Mouse (Mus musculus) lung, postnatal 0 days (tissue): Measurements from ENCODE around the gene Coil. TPM values are rescaled to one million over a fixed set of nuclear protein-coding genes. Genes with fewer than 3 reads are reported as not detected.

Experiments
- ATAC-seq: fragments of 200-750 bp; cut with Nextera tagmentation; 2 replicates; pipeline ENCODE4 v1.8.0; 2017; ENCODE audit warnings: moderate library complexity
- DNase-seq: peaks from one replicate; pipeline ENCODE4 v3.0.0-alpha.2; 2016; ENCODE audit warnings: low spot score
- H3K27ac ChIP-seq: fragments of 300-500 bp; sonication (generic); 2 replicates; pipeline ENCODE4 v1.5.1; 2014; ENCODE audit warnings: antibody characterized with exemption, mild to moderate bottlenecking, low read length, mixed read lengths
- H3K27me3 ChIP-seq: fragments of 300-500 bp; sonication (generic); replicated peaks from 2 replicates; pipeline ENCODE4 v1.6.1; 2014; ENCODE audit warnings: low read length, mixed read lengths; ENCODE audit not compliant: insufficient read depth
- H3K36me3 ChIP-seq: fragments of 300-500 bp; sonication (generic); 2 replicates; pipeline ENCODE4 v1.6.1; 2014; ENCODE audit warnings: low read length, mixed read lengths; ENCODE audit not compliant: insufficient read depth
- H3K4me1 ChIP-seq: fragments of 300-500 bp; sonication (generic); 2 replicates; pipeline ENCODE4 v1.6.1; 2014; ENCODE audit warnings: antibody characterized with exemption, low read depth, low read length, mixed read lengths; ENCODE audit not compliant: insufficient read depth
- H3K4me2 ChIP-seq: fragments of 300-500 bp; sonication (generic); replicated peaks from 2 replicates; pipeline ENCODE4 v1.6.1; 2014; ENCODE audit warnings: low read depth, mild to moderate bottlenecking, low read length, moderate library complexity, mixed read lengths
- H3K4me3 ChIP-seq: fragments of 300-500 bp; sonication (generic); 2 replicates; pipeline ENCODE4 v1.5.1; 2014; ENCODE audit warnings: low read depth, low read length
- H3K9ac ChIP-seq: fragments of 300-500 bp; sonication (generic); replicated peaks from 2 replicates; pipeline ENCODE4 v1.6.1; 2014; ENCODE audit warnings: low read depth, mild to moderate bottlenecking
- H3K9me3 ChIP-seq: fragments of 300-500 bp; sonication (generic); 2 replicates; pipeline ENCODE4 v1.6.1; 2016; ENCODE audit warnings: low read length, mixed read lengths
- CTCF ChIP-seq: IDR thresholded peaks from 2 replicates; pipeline ENCODE4 v1.5.1; 2016; ENCODE audit warnings: antibody characterized with exemption, mild to moderate bottlenecking
- EP300 ChIP-seq: IDR thresholded peaks from 2 replicates; pipeline ENCODE4 v1.6.1; 2016; ENCODE audit warnings: antibody characterized with exemption, mild to moderate bottlenecking, control low read depth
- WGBS: fragments of 180-500 bp; shearing (Covaris S2); extraction: QIAGEN DNeasy Blood & Tissue Kit; methylation state at CpG from one replicate; pipeline ENCODE4 v1.1.7; 2014; 5-methylcytosine and 5-hydroxymethylcytosine counted together
- polyA plus RNA-seq: library from polyadenylated mRNA; unstranded; fragments of >200 nt; fragmentation: Nextera tagmentation; extraction: Ambion mirVana; gene quantifications from 2 replicates; pipeline ENCODE4 v1.2.1, GENCODE M21; 2015

Gene Coil
- polyA plus RNA-seq, 1 experiment from 2014 or later: 5.6 TPM

- H3K27ac ChIP-seq: peak overlapping the region; percentile 74; the same call in 1 of the 2 replicates
- no peaks in the 10 kb centered on the region for H3K9me3 ChIP-seq
- WGBS: 85% methylated on average over 3 of the region's 3 CpGs
- ATAC-seq (no peak), DNase-seq (no peak)
- H3K27me3 ChIP-seq: no peaks in the 10 kb centered on the region
- no peaks in the 10 kb centered on the region for H3K36me3 ChIP-seq
- H3K4me2 ChIP-seq: no peak overlapping the region
- H3K9ac ChIP-seq: no peak overlapping the region
- H3K4me3 ChIP-seq: no peak overlapping the region
- TF ChIP-seq EP300 (peak; percentile 86), CTCF (no peak)
- peaks cover 16% of the 10 kb centered on the region; the same call in 1 of the 2 replicates for H3K4me1 ChIP-seq
These were observed 56.1 kb downstream of the Coil start for GRCm38 (mm10) chr11:89026117-89026516.

- WGBS: 38% methylated on average over 10 of the region's 10 CpGs
- DNase-seq: peak; percentile 68
- H3K4me3 ChIP-seq: no peak overlapping the region
- peaks cover 15% of the 10 kb centered on the region; the same call in 1 of the 2 replicates for H3K4me1 ChIP-seq
- no peak for ATAC-seq
- H3K27me3 ChIP-seq: no peaks in the 10 kb centered on the region
- H3K4me2 ChIP-seq: no peak overlapping the region
- H3K27ac ChIP-seq: peak overlapping the region; percentile 62
- TF ChIP-seq EP300 (no peak; the same call in 1 of the 2 replicates), CTCF (no peak)
- H3K36me3 ChIP-seq: no peaks in the 10 kb centered on the region
- H3K9ac ChIP-seq: no peak overlapping the region
- no peaks in the 10 kb centered on the region for H3K9me3 ChIP-seq
These were observed 57.9 kb downstream of the Coil start for GRCm38 (mm10) chr11:89027955-89028361.

- Histone ChIP-seq H3K4me1 (peaks cover 13% of the 10 kb centered on the region; the same call in 1 of the 2 replicates), H3K27me3 (no peaks in the 10 kb centered on the region), H3K36me3 (no peaks in the 10 kb centered on the region), H3K27ac (peak overlapping the region; percentile 62), H3K4me2 (no peak overlapping the region), H3K9me3 (no peaks in the 10 kb centered on the region), H3K9ac (no peak overlapping the region), H3K4me3 (no peak overlapping the region)
- peak; percentile 13; the same call in 1 of the 2 replicates for ATAC-seq
- 22% methylated on average over 10 of the region's 10 CpGs for WGBS
- DNase-seq: peak; percentile 44
- no peak for TF ChIP-seq CTCF
- peak; percentile 80; the same call in 1 of the 2 replicates for TF ChIP-seq EP300
These were observed 58.9 kb downstream of the Coil start for GRCm38 (mm10) chr11:89028871-89029405.

GRCm38 (mm10) chr11:89030552-89030951 lies 60.5 kb downstream of the Coil start:
- no peak for TF ChIP-seq CTCF
- Histone ChIP-seq H3K9ac (no peak overlapping the region), H3K27ac (no peak overlapping the region), H3K36me3 (no peaks in the 10 kb centered on the region), H3K4me1 (peaks cover 9% of the 10 kb centered on the region; the same call in 1 of the 2 replicates), H3K9me3 (no peaks in the 10 kb centered on the region), H3K4me3 (no peak overlapping the region), H3K27me3 (no peaks in the 10 kb centered on the region), H3K4me2 (no peak overlapping the region)
- DNase-seq (no peak), ATAC-seq (no peak)
- WGBS: 78% methylated on average over 6 of the region's 6 CpGs

- Histone ChIP-seq H3K27me3 (no peaks in the 10 kb centered on the region), H3K4me3 (no peak overlapping the region), H3K9me3 (no peaks in the 10 kb centered on the region), H3K4me2 (no peak overlapping the region), H3K9ac (no peak overlapping the region), H3K27ac (no peak overlapping the region), H3K4me1 (peaks cover 6% of the 10 kb centered on the region; the same call in 1 of the 2 replicates), H3K36me3 (no peaks in the 10 kb centered on the region)
- TF ChIP-seq EP300 (no peak), CTCF (no peak)
- WGBS: 84% methylated on average over 1 of the region's 1 CpGs
- ATAC-seq: no peak
- peak; percentile 7 for DNase-seq
These were observed 61.1 kb downstream of the Coil start for GRCm38 (mm10) chr11:89031189-89031588.

- no peaks in the 10 kb centered on the region for H3K27me3 ChIP-seq
- H3K4me3 ChIP-seq: no peak overlapping the region
- no peak overlapping the region for H3K27ac ChIP-seq
- no peak overlapping the region for H3K4me2 ChIP-seq
- no peak for TF ChIP-seq EP300
- TF ChIP-seq CTCF: peak; percentile 30; the same call in 1 of the 2 replicates
- ATAC-seq (no peak), DNase-seq (no peak)
- no peaks in the 10 kb centered on the region for H3K9me3 ChIP-seq
- no peak overlapping the region for H3K9ac ChIP-seq
- H3K36me3 ChIP-seq: no peaks in the 10 kb centered on the region
- H3K4me1 ChIP-seq: no peaks in the 10 kb centered on the region
These were observed 64.5 kb downstream of the Coil start for GRCm38 (mm10) chr11:89034592-89034991.
